Mouse (Mus musculus): ENCODE measurements at regions not wholly inside any gene's neighbourhood (a gene's known extent, or its start where the extent isn't known, plus 50 kb on each side); places are given as distances from the start of the nearest gene placed in this dataset.
A peak's percentile ranks its signal among the peaks of the same experiment; 100 is the strongest.
"Not testable (repeated sequence)": the region's sequence is repeated elsewhere in the genome, so short reads cannot be mapped to it uniquely, and the experiment has no call there.

DNA sequence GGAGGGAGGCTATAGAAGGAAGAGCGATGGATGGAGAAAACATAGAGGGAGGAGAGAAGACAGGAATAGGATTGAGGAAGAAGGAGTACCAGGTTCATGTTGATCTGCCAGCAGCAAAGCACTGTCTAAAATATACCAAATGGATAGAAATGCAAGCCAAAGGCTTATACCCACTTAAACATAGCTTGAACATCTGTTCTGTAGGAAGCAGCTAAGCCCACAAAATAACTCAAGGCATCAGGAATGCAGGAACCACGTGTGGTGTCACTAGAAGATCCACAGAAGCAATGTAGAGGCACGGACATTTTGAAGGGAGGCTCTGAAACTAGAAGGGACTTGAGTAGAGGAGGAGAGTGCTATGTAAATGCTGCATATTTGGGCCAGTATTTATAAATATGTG is 78.9 kb downstream of the Smgc start:
- DNase-seq (ENCODE audit: low spot score in 2 of 2): no peak

DNA sequence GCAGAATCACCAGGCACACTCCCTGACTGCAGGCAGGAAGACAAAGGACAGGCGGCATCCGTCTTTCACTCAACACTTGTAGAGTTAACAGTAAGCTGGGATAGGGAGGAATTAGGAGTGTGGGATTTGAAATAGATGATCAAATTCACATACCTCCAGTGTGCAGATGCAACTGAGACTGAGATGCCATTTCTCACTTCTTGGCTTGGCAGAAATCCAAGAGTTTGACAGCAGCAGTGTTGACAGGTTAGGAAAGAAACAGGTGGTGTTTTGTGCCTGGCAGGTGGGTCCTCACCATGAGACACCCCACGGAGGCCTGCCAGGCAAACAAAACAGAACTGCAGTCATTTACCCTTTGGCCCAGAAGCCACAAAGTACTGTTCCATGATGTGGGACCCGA is 79.8 kb downstream of the Smgc start:
- DNase-seq (ENCODE audit: low spot score in 2 of 2): no peak

DNA sequence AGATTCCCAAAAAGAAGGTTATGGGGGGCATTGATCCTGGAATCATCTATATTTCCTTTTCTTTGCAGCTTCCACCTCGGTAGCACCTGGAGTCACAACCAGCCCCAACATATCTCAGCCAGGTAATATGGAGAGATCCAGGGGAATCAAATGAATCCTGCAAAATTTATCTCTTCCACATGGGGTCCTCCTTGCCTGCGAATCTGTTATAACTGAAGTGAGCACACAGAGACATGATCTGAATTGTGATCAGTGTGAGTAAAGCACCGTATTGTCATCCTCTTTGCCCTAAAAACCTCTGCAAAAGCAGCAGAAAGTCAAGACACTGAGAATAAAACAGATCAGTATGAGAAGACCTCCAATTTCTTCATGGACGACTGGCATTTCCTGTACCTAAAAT is 86.5 kb downstream of the Smgc start:
- no peak for DNase-seq (ENCODE audit: low spot score in 2 of 2)

DNA sequence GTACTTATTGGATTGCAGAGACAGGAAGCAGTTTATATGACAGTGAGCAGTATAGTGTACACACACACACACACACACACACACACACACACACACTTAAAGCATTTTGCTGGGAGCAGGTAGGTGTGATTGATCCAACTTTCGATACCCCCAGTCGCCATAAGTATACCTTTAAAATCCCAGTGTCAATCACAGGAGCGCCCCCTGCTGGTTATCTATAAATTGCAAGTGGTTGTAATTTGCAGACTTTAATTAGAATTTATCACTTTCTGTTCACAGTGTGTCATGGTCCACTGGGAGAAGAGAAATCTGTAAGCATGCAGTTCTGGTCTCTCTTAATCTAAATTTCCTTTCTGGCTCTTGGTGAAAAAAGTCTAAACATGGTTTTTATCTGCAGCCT is 89.4 kb downstream of the Smgc start:
- no peak for DNase-seq (ENCODE audit: low spot score in 2 of 2)

DNA sequence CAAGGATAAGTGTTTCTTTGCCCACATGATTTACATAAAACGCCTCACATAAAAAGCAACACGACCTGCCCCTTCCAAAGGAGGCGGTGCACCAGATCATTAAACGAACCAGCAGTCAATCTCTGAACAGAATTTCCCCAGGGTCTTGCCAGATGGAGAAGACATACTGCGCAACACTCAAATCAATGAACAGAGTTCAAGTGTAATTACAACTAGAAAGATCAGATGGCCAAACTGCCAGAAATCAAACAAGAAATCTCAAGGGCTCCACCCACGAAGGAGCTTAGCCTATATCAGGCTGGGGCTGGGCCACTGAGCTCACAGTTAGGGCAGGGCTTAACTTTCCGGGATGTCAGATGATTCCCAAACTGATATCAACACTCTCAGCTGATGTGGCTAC is 90.4 kb downstream of the Smgc start:
- no peak for DNase-seq (ENCODE audit: low spot score in 2 of 2)

DNA sequence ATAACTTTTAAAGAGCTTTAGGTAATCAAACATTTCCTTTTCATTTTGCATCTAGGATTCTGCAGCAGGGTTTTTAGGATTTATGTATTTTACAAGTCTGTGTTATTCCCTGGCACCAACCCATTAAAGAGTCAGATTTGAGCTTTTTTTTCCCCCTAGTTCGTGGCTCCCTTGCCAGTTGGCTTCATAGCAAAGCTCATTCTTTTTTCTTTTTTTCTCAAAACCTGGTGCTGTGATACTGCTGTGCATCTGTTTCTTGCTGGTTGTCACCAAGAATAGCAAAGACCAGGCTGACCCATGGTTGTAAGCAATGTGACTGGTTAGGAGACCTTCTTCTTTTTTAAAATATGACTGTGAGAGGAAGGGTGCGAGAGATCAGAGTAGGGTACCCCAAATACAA is 93.7 kb upstream of the Cntn1 start:
- no peak for DNase-seq (ENCODE audit: low spot score in 2 of 2)

DNA sequence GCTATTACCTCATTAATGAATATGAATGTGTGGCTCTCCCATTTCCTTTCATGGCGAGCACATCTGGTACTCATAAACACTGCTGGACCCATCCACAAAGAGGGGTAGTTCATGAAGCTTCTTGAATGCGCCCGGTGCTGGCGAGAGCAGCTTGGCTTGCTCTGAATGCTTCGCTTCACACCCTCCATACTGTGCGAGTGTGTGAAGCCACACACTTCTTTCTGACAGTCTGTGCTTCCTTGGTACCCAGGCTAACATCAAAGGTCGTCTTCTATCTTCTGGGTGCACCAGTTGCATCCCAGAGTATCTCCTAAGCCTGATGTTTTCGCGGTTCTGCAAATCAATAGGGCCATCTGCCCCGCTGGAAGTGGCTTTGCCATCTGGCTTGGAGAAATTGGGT is 85.8 kb upstream of the Cntn1 start:
- DNase-seq (ENCODE audit: low spot score in 2 of 2): peak; percentile 18

DNA sequence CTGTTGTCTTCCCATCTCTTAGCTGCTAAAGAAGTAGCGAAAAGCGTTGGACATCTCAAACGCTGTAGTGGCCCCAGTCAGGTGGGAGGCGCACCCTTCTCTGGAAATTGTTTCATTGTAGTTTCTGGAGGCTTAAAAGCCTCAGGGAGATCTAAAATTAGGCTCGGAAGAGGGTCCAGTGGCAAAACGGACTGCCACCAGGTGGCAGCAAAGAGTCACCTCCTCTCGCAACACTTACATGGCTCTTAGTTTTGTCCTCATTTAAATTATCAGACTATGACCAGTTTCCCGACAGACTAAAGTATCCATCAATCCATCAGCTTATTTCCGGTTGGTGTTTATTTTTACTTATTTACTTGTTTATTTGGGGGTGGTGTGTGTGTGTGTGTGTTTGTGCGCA is 81.6 kb upstream of the Cntn1 start:
- DNase-seq (ENCODE audit: low spot score in 2 of 2): peak in 1 of 2 experiments; percentile 62

DNA sequence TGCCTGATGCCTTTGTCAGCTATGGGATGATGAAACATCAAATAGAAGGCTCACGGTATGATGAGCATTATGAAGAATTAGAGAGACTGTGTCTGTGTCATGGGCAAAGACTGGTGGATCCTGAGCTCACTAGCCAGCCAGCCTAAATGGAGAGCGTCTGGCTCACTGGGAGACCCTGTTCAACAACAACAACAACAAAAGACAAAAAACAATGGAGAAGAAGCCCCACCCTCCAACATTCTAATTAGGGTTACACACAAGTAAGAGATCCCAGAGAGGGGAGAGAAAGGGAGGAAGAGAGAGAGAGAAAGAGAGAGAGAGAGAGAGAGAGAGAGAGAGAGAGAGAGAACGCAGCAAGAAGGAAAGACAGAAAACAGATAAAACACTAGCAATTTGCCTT is 79.6 kb upstream of the Cntn1 start:
- DNase-seq (ENCODE audit: low spot score in 2 of 2): no peak

DNA sequence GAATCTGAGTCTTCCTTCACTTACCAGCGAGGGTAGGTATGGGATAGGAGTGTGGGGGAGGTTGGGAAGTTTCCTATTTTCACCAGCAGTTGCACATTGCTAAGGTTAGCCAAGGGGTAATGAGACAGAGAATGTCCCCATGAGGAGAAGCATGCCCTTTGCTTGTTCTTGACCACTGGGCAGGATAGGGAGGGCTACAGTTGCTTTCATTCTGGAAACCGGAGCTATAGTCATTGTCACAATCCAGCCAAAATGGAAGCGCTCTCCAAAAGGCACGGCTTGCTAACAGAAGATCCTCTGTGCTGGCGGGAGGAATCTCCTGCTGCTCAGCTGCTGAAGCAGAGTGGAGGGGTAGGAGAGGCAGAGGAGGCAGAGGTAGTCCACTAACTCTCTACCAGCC is 79.1 kb upstream of the Cntn1 start:
- DNase-seq (ENCODE audit: low spot score in 2 of 2): no peak

DNA sequence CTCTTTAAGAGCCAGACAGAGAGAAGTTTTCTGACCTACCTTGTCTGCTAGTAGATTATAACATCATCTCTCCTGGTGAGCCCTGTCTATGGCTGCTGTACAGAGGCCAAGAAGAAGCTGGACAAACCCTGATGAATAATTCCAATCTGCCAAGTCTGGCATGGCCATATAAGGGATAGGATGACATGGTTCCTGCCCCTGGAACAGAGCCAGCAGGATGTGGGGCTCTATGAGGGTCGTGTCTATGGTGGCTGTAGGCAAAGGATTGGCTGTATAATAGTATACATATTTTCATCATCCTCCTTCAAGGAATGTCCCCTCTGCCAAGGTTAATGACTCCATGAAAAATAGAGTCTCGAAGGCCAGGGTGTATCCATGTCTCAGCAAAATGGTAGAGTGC is 75.4 kb upstream of the Cntn1 start:
- no peak for DNase-seq (ENCODE audit: low spot score in 2 of 2)

DNA sequence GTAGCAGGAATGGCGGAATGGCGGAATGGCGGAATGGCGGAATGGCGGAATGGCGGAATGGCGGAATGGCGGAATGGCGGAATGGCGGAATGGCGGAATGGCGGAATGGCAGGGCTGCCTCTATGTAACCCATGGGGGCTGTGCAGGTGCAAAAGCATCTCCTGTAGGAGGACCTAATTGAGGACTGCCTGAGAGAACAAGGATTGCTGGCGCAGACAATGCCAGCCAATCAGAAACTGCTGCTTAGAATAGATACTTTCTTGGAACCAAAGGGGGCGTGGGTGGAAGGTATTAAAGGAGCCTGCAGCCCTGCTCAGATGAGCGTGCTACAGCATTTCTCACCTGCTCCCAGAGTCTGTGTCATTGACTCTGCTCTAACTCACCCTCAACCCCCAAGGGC is 67.8 kb upstream of the Cntn1 start:
- DNase-seq (ENCODE audit: low spot score in 2 of 2): not testable (repeated sequence)

DNA sequence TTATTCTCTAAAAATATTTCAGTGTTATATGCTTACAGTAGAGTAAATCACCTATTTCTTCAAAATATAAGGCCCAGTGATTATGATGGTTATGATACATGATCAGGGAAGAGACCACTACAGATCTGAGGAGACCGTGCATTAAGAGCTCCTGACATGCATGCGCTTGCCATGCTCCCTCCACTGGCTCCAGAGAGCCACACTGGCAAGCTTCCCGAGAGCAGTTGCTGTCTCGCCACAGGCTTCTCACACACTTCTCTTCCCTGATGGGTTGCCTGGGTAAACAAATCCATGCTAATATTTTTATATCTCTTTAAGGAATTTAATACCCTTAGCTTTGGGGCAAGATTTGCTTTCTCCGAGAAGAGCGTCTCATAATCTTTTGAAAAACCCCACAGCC is 50.9 kb upstream of the Cntn1 start:
- DNase-seq (ENCODE audit: low spot score in 2 of 2): no peak
